Mouse (Mus musculus) adrenal gland (tissue): Measurements from ENCODE around the gene Gm20517.

Experiments used
- intact Hi-C: fragments of 180-260 bp; cut with DNase I; formaldehyde crosslinking; loops from one replicate; pipeline ENCODE4 v1.15.1; 2025

The Gm20517 gene

DNA sequence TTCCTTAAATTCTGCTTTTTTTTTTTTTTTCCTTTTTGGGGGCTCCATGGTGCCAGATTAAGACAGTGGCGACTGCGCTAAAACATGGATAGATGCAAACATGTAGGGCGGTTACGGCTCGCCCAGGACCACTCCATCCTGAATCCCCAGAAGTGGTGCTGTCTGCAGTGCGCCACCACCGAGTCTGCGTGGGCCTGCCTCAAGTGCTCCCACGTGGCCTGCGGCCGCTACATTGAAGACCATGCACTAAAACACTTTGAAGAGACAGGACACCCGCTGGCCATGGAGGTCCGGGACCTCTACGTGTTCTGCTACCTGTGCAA, 60.6 kb downstream of the Gm20517 start:
- intact Hi-C loops: loop anchor here (2.0 to 10.0 kb wide), 3 partner anchors 21 to 267 kb away; partner anchors contain the start of gene Guca1a

DNA sequence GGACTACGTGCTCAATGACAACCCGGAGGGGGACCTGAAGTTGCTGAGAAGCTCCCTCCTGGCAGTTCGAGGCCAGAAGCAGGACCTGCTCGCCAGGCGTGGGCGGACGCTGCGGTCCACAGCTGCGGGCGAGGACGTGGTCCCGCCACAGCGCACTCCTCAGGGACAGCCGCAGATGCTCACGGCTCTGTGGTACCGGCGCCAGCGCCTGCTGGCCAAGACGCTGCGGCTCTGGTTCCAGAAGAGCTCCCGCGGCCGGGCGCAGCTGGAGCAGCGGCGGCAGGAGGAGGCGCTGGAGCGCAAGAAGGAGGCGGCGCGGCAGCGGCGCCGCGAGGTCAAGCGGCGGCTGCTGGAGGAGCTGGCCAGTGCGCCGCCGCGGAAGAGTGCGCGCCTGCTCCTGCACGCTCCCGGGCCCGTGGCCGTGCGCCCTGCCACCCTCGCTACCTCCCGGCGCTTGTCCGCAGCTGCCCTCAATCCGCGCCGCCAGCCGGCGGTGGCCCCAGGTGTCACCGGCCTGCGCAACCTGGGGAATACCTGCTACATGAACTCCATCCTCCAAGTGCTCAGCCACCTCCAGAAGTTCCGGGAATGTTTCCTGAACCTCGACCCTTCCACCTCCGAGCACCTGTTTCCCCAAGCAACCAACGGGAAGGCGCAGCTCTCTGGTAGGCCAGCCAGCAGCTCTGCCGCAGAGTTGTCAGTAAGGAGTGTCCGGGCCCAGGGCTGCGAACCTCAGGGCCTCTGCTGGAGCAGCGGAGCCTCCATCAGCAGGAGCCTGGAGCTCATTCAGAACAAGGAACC, 61.1 kb downstream of the Gm20517 start:
- intact Hi-C loops: loop anchor here (10.0 kb wide), 2 partner anchors 198 to 268 kb away; partner anchors contain the start of gene Guca1a

GRCm38 (mm10) chr17:47676581-47676980, 65.2 kb downstream of the Gm20517 start:
- intact Hi-C loops: loop anchor here (10.0 kb wide), 2 partner anchors 202 to 272 kb away; partner anchors contain the start of gene Guca1a

- intact Hi-C loops: loop anchor here (10.0 kb wide), 2 partner anchors 203 to 273 kb away; partner anchors contain the start of gene Guca1a
Measured at GRCm38 (mm10) chr17:47678238-47678637, 66.8 kb downstream of the Gm20517 start.

DNA sequence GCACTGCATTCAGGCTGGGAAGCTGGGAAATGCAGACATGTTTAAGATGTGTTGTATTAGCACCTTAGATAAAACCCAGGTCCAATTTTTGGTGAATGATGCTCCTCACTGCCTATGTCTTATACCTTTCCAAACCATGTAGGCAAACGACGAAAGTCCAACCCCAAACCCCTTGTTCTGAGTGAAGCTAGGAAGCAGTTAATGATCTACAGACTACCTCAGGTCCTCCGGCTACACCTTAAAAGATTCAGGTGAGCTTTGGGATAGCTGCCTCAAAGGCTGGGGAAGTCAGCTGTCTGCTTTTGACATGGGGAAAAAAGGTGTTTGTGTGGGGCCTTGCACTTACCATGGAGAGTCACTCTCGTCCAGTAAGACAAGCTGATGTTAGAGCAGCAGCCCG, 67.3 kb downstream of the Gm20517 start:
- intact Hi-C loops: loop anchor here (10.0 kb wide), 2 partner anchors 204 to 274 kb away; partner anchors contain the start of gene Guca1a

GRCm38 (mm10) chr17:47682836-47683235, 71.4 kb downstream of the Gm20517 start:
- intact Hi-C loops: loop anchor here (5.0 kb wide), 2 partner anchors 46 to 71 kb away; partner anchors contain the start of genes Bysl, Gm20517 and Med20

DNA sequence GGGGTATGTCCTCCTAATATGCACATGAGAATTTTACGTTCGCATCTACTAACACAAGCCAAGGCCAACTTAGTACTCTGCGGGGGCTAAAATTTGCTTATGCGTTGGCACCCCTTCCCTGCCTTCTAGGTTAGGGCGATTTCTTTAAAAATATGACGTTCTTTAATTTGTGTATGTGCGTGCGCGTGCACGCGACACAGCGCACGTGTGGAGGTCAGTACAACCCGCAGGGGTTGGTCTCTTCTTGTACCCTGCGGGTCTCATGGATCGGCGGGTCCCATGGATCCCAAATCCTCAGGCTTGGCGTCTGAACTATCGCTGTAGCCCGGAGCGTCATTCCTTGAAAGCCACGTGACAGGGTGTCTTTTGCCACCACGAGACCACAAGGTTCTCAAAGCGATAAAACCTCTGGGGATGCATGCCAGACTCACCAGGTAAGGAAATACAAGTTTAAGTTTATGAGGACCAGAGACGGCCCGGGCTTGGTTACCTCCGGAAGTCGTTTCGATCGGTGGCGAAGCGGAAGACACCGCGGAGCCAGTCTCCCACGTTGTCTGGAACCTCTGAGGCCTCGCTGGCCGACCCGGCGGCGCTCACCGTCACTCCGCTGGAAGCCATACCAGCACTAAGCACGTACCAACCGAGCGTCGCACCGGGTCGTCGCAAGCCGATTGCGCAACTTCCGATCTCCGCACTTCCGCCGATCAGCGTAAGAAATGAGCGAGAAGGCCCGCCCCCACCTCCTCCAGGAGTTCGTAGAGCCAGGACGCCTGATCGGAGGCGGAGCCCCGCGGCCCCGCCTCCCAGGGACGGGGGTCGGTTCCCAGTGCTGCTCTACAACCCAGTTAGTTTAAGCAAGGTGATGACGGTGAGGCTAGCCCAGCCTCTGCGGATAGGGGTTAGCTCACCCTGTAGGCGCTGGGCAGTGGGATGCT, 76.3 kb downstream of the Gm20517 start:
- intact Hi-C loops: loop anchor here (5.0 kb wide), 1 partner anchor 180 kb away; the partner anchor contains the start of gene Ccnd3

DNA sequence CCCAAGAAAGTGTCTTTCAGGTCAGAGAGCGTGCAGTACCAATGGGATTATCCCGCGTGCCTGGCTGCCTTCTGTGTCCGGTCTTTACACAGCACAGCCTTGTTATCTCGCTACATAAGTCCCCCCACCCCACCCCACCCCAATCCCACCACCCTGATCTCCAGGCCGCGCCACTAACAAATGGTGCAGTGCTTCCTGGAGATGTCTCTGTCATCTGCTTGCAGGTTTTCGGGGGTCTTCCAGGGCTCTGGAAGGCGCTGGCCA, 76.9 kb downstream of the Gm20517 start, which contains the start of gene Tomm6:
Tomm6 (minus strand) TSS at position 43 of the 264 bp plus-strand sequence.
- intact Hi-C loops: loop anchor here (5.0 kb wide), 1 partner anchor 181 kb away; the partner anchor contains the start of gene Ccnd3

- intact Hi-C loops: loop anchor here (5.0 kb wide), 1 partner anchor 182 kb away; the partner anchor contains the start of gene Ccnd3
Measured at GRCm38 (mm10) chr17:47688608-47689575, 77.5 kb downstream of the Gm20517 start, which contains the start of gene Frs3. Gene Frs3, plus strand, starts transcription at chr17:47689030.

GRCm38 (mm10) chr17:47689894-47690293, 78.5 kb downstream of the Gm20517 start:
- intact Hi-C loops: loop anchor here (5.0 kb wide), 1 partner anchor 183 kb away; the partner anchor contains the start of gene Ccnd3

- intact Hi-C loops: no loop called here
Measured at GRCm38 (mm10) chr17:47691650-47692049, 80.3 kb downstream of the Gm20517 start.

DNA sequence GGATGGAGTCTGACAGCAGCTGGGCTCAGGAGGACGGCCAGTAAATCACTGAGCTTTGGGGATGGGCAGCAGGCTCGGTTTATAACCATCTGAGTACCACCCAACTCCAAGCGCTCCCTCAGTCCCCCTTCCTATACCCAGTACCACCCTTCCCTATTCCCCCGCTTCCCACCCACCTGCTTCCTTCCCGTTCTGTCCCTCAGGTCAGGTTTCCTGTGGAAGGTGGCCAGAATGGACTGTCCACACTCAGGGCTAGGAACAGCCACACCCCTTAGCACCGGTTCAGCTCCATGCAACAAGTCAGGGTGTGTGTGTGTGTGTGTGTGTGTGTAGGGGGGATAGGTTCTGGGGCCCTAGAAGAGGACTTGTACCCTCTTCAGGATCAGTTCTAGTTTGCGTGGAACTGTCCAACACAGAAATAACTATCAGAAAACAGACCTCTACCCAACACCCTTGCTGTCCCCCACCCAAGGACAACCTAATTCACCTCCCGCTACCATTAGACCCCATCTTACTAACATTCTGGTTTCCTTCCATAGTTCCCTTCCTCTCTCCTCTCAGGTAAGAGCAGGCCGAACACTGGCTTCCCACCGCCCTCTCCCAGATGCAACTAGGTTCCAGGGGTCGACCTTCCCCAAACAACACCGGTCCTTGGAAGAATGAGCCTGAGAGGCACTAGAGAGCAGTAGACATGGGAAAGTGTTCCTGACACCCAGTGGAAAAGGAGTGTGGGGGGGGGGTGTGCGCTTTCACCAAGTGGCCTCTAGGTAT, 82.5 kb downstream of the Gm20517 start:
- intact Hi-C loops: no loop called here

- intact Hi-C loops: no loop called here
Measured at GRCm38 (mm10) chr17:47694442-47694502, 82.9 kb downstream of the Gm20517 start, which contains the start of gene Gm21981. Gene Gm21981, minus strand, starts transcription at chr17:47694455.

DNA sequence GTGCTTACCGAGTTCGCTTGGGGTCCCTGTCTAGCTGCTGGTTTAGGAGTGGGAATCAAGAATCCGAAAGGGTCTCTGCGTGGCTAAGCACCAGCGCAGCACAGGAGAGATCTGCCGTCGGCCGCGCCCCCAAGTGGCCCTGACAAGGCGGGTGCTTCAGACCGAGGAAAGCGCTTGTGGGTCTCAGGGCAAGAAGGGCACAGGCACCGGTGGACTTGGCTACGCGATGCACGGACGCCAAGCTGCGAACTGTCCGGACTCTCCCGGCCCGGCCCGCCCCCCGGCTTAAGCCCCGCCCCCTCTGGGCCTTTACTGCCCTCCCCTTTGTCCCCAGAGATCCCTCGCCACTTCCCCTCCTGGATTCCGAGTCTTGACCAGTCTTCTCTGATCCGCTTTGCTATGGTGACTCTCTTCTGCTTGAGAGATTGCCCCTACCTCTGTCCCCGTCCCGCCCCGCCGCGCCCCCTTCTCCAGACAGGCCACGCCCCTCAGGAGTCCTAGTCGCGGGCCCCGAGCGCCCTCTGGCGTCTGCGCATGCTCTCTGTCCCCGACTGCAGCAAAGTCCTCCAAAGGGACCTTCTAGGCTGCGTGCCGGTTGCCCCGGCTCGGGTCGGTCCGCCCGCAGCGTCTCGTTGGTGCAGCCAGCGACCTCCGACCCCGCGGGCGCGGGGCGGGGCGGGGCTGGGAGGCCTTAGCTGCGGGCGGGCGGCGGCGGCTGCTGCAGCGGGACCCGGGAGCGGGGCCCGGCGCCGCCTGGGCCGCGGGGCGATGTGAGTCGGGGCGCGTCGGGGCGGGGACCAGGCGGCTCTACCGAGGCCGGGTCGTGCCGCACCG, 83.3 kb downstream of the Gm20517 start, which contains the start of gene Prickle4:
Prickle4 (minus strand) TSS at position 234 of the 834 bp plus-strand sequence.
- intact Hi-C loops: no loop called here

GRCm38 (mm10) chr17:47695337-47695710, 83.9 kb downstream of the Gm20517 start:
- intact Hi-C loops: no loop called here

DNA sequence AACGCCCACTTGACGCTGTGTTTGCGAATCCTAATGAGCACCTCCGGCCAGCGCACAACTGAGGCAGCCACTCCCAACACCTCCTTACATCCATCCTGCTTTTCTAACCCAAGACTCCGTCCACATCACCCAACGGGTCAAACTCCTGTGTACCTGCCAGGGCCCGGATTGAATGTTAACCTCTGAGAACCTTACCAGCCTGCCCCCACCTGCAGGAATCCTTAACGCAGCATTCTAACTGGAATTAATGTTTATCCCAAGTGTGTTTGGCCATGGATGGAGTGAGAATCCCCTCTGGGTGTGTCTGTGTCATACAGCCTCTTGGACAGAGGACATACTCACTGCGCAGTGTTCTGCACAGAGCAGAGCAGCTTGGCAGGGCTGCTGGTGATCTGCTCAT, 86.8 kb downstream of the Gm20517 start:
- intact Hi-C loops: no loop called here

DNA sequence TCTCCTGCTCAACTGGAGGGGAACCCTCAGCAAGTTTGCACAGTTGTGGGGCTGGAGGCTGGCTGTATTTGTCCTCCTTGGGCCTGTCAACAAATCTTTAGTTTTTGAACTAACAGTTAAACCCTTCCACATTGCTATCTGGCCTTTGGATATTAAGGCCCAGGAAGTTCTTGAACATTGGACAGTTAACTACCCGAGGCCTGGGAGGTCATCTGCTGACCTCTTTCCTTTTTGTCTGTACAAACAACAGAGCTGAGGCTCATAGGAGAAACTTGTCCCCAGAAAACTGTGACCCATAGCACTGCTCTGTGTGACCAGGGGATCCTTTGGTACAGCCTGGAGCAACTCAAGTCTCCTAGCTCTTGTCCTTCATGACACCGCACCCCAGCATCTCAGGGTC, 87.7 kb downstream of the Gm20517 start:
- intact Hi-C loops: no loop called here

DNA sequence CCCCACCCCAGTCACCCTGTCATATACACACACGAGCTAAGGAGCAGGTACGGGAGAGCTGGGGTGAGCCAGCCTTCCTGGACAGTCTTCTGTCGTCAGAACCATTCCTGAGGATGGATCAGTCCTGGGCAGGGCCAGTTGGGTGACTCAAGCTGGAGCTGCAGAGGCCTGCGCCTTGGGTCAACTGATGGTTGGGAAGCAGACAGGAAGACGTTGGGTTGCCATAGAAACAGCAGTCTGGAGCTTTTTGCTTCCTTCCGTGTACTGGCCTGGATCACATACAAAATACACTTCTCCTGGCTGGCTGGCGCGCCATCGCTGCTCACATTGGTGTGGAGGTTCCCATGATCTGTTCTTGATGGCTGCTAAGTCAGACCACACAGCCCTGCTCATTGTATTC, 90.4 kb downstream of the Gm20517 start:
- intact Hi-C loops: no loop called here
